Mouse (Mus musculus) MEL (cell line): ENCODE results near the gene Syt3.

Source experiments
- CHD2 ChIP-seq: IDR thresholded peaks from 2 replicates; pipeline ENCODE4 v1.6.1; 2011; ENCODE audit warnings: low read length, improper control_type of control experiment
- CTCF ChIP-seq, 3 experiments: IDR thresholded peaks in 2 of 3; conservative IDR thresholded peaks in 1 of 3; 2 replicates each; pipeline ENCODE4 v1.5.1; 2011 to 2012; ENCODE audit warnings: low read length in 3 of 3, low read depth in 2 of 3, mild to moderate bottlenecking in 2 of 3, improper control_type of control experiment in 1 of 3, inconsistent platforms in 1 of 3, mixed read lengths in 1 of 3, moderate library complexity in 1 of 3; ENCODE audit not compliant: control insufficient read depth in 1 of 3, insufficient read depth in 1 of 3, poor library complexity in 1 of 3, severe bottlenecking in 1 of 3
- MAFK ChIP-seq: IDR thresholded peaks from 2 replicates; pipeline ENCODE4 v1.6.1; 2011; ENCODE audit warnings: low read depth, mild to moderate bottlenecking, low read length, improper control_type of control experiment, borderline replicate concordance
- MAX ChIP-seq: IDR thresholded peaks from 2 replicates; pipeline ENCODE4 v1.6.1; 2011; ENCODE audit warnings: low read length, improper control_type of control experiment
- MEF2A ChIP-seq: IDR thresholded peaks from 2 replicates; pipeline ENCODE4 v1.6.1; 2014; ENCODE audit warnings: low read depth, mild to moderate bottlenecking, inconsistent platforms, low read length, improper control_type of control experiment; ENCODE audit not compliant: poor library complexity, insufficient replicate concordance, severe bottlenecking; ENCODE audit errors: extremely low read depth
- POLR2A ChIP-seq, 2 experiments: IDR thresholded peaks; 2 replicates each; pipeline ENCODE4 v1.6.1; 2011 to 2012; ENCODE audit warnings: low read length in 2 of 2, mild to moderate bottlenecking in 2 of 2, control low read depth in 1 of 2, improper control_type of control experiment in 1 of 2, low read depth in 1 of 2, moderate library complexity in 1 of 2; ENCODE audit not compliant: control insufficient read depth in 1 of 2, insufficient read depth in 1 of 2, poor library complexity in 1 of 2
- SIN3A ChIP-seq: IDR thresholded peaks from 2 replicates; pipeline ENCODE4 v1.6.1; 2012; ENCODE audit warnings: low read length, improper control_type of control experiment, inconsistent platforms

GRCm38 (mm10) chr7:44344622-44345021 lies 39.3 kb upstream of the Syt3 start:
- TF ChIP-seq MAFK (no peak), MAX (no peak), CTCF (IDR thresholded peaks at IDR 0.05 in 2 of 3, conservative IDR thresholded peaks at IDR 0.05 in 1 of 3; ENCODE audit: control insufficient read depth in 1 of 3, insufficient read depth in 1 of 3, low read depth in 2 of 3, low read length in 3 of 3, poor library complexity in 1 of 3, severe bottlenecking in 1 of 3) (no peak), SIN3A (no peak), CHD2 (no peak), POLR2A (IDR thresholded peaks at IDR 0.05; ENCODE audit: control insufficient read depth in 1 of 2, insufficient read depth in 1 of 2, low read depth in 1 of 2, low read length in 2 of 2, poor library complexity in 1 of 2) (no peak), MEF2A (no peak)
